Mouse (Mus musculus) adrenal gland (tissue): Measurements from ENCODE around the gene Rpl7l1.
"Not testable (repeated sequence)": the region's sequence is repeated elsewhere in the genome, so short reads cannot be mapped to it uniquely, and the experiment has no call there.

ENCODE experiments used
- intact Hi-C: fragments of 180-260 bp; cut with DNase I; formaldehyde crosslinking; loops from one replicate; pipeline ENCODE4 v1.15.1; 2025
- long read RNA-seq, 2 experiments: library from polyadenylated mRNA; unstranded; transcript quantifications; one replicate each; pipeline ENCODE4 v2.0.0; 2020; ENCODE audit warnings: borderline replicate concordance in 1 of 2; ENCODE audit not compliant: insufficient replicate concordance in 1 of 2

The Rpl7l1 gene
- long read RNA-seq, experiment 1, transcript Rpl7l1-201 (7 exons, 2,606 nt) = major isoform, 62 of 75 reads
- long read RNA-seq, experiment 1, partial matches to known transcripts = 6 of 75 reads
- long read RNA-seq, experiment 1, other reads (novel, unspliced or antisense) = 6 of 75 reads
- long read RNA-seq, experiment 2, transcript Rpl7l1-201 (7 exons, 2,606 nt) = major isoform, 96 of 111 reads
- long read RNA-seq, experiment 2, partial matches to known transcripts = 8 of 111 reads
- long read RNA-seq, experiment 2, other reads (novel, unspliced or antisense) = 6 of 111 reads

GRCm38 (mm10) chr17:46782341-46783221, at the start of gene Rpl7l1:
Gene Rpl7l1, minus strand, starts transcription at chr17:46782672.
- intact Hi-C loops = loop anchor here (5.0 kb wide), 1 partner anchor 110 kb away; the partner anchor contains the start of gene Tbcc

- intact Hi-C loops = no loop called here
These were observed 47.5 kb upstream of the Rpl7l1 start for GRCm38 (mm10) chr17:46829856-46830535.

- intact Hi-C loops = no loop called here
These were observed 46.5 kb upstream of the Rpl7l1 start for GRCm38 (mm10) chr17:46828935-46829334.

- intact Hi-C loops = no loop called here
These were observed 40.6 kb upstream of the Rpl7l1 start for GRCm38 (mm10) chr17:46823091-46823490.

- intact Hi-C loops = no loop called here
These were observed 38.2 kb upstream of the Rpl7l1 start for GRCm38 (mm10) chr17:46820628-46821027.

GRCm38 (mm10) chr17:46817734-46818158, 35.3 kb upstream of the Rpl7l1 start:
- intact Hi-C loops = no loop called here

- intact Hi-C loops = no loop called here
These were observed 33.8 kb upstream of the Rpl7l1 start for GRCm38 (mm10) chr17:46816306-46816705.

- intact Hi-C loops = no loop called here
These were observed 32.0 kb upstream of the Rpl7l1 start for GRCm38 (mm10) chr17:46814497-46814896.

- intact Hi-C loops = no loop called here
These were observed 31.2 kb upstream of the Rpl7l1 start for GRCm38 (mm10) chr17:46813637-46814036.

- intact Hi-C loops = no loop called here
These were observed 30.0 kb upstream of the Rpl7l1 start for GRCm38 (mm10) chr17:46812442-46812841.

GRCm38 (mm10) chr17:46810672-46811071, 28.2 kb upstream of the Rpl7l1 start:
- intact Hi-C loops = no loop called here

GRCm38 (mm10) chr17:46809131-46809830, 26.8 kb upstream of the Rpl7l1 start:
- intact Hi-C loops = no loop called here

- intact Hi-C loops = no loop called here
These were observed 25.9 kb upstream of the Rpl7l1 start for GRCm38 (mm10) chr17:46808376-46808775.

GRCm38 (mm10) chr17:46801761-46802160, 19.3 kb upstream of the Rpl7l1 start:
- intact Hi-C loops = no loop called here

- intact Hi-C loops = no loop called here
These were observed 17.2 kb upstream of the Rpl7l1 start for GRCm38 (mm10) chr17:46799680-46800079.

GRCm38 (mm10) chr17:46797386-46797785, 14.9 kb upstream of the Rpl7l1 start:
- intact Hi-C loops = no loop called here

- intact Hi-C loops = no loop called here
These were observed 14.3 kb upstream of the Rpl7l1 start for GRCm38 (mm10) chr17:46796743-46797142.

- intact Hi-C loops = no loop called here
These were observed 10.5 kb upstream of the Rpl7l1 start for GRCm38 (mm10) chr17:46792963-46793362.

- intact Hi-C loops = not testable (repeated sequence)
These were observed 5.5 kb upstream of the Rpl7l1 start for GRCm38 (mm10) chr17:46787974-46788373.

- intact Hi-C loops = no loop called here
These were observed 4.5 kb upstream of the Rpl7l1 start for GRCm38 (mm10) chr17:46786952-46787351.

GRCm38 (mm10) chr17:46783222-46783565, 722 bp upstream of the Rpl7l1 start:
- intact Hi-C loops = loop anchor here (5.0 kb wide), 1 partner anchor 109 kb away; the partner anchor contains the start of gene Tbcc
